Mouse (Mus musculus) myocyte (in vitro differentiated cells): ENCODE data around the gene Kifc3.

Experiments used
- E2F4 ChIP-seq: IDR thresholded peaks from one replicate; pipeline ENCODE4 v1.6.1; 2011; ENCODE audit warnings: mild to moderate bottlenecking, control low read depth, moderate library complexity; ENCODE audit not compliant: insufficient read depth
- MAX ChIP-seq: IDR thresholded peaks from one replicate; pipeline ENCODE4 v1.6.1; 2011; ENCODE audit warnings: low read depth, mild to moderate bottlenecking, control low read depth
- MYOD1 ChIP-seq, 3 experiments: IDR thresholded peaks; one replicate each; pipeline ENCODE4 v1.6.1; 2011; ENCODE audit warnings: control low read depth in 2 of 3, low read depth in 2 of 3, mild to moderate bottlenecking in 2 of 3, moderate library complexity in 1 of 3; ENCODE audit not compliant: insufficient read length in 2 of 3, control insufficient read depth in 1 of 3
- MYOG ChIP-seq, 3 experiments: IDR thresholded peaks; one replicate each; pipeline ENCODE4 v1.6.1; 2011; ENCODE audit warnings: control low read depth in 2 of 3, low read depth in 2 of 3, mild to moderate bottlenecking in 2 of 3; ENCODE audit not compliant: insufficient read length in 2 of 3, control insufficient read depth in 1 of 3, insufficient read depth in 1 of 3
- POLR2A ChIP-seq: IDR thresholded peaks from one replicate; pipeline ENCODE4 v1.6.1; 2011; ENCODE audit warnings: low read depth, mild to moderate bottlenecking, control low read depth, moderate library complexity; ENCODE audit not compliant: insufficient read length
- POLR2AphosphoS2 ChIP-seq: IDR thresholded peaks from one replicate; pipeline ENCODE4 v1.6.1; 2011; ENCODE audit warnings: low read depth, control low read depth; ENCODE audit not compliant: insufficient read length
- TCF12 ChIP-seq: IDR thresholded peaks from one replicate; pipeline ENCODE4 v1.6.1; 2011; ENCODE audit warnings: mild to moderate bottlenecking, control low read depth; ENCODE audit not compliant: poor library complexity, insufficient read depth, severe bottlenecking
- TCF3 ChIP-seq: IDR thresholded peaks from one replicate; pipeline ENCODE4 v1.6.1; 2011; ENCODE audit warnings: low read depth, control low read depth; ENCODE audit not compliant: insufficient read length
- USF1 ChIP-seq: IDR thresholded peaks from one replicate; pipeline ENCODE4 v1.6.1; 2011; ENCODE audit warnings: low read depth, mild to moderate bottlenecking, control low read depth, moderate library complexity

DNA sequence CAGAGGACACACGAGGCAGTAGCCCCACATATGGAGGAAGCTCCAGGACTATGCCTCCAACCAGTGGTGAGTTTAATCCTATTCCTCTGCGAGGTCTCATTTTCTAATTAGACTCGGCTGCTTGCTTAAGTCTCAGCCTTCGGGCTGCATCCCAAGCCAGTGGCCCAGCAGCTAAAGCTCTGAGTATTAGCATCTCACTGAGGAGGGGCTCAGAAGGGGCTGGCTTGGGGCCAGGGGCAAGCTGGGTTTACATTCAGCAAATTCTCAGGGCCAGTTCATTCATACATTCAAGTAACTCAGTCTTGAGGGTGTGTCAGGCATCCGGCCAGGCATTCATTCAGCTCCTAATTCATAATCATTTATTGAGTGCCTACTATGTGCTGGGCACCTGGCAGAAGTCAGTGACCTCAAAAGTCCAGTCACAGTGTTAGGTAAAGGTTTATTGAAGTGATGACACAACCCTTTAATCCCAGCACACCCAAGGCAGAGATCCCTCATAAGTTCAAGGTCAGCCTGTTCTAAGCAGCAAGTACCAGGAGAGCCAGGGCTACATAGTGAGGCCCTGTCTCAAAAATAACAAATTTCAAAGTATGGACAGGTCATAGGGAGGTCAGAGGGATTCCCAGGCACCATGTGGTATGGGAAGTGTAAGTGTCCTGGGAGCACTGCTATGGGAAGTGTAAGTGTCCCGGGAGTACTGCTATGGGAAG, 64.1 kb downstream of the Kifc3 start:
- no peak for TF ChIP-seq E2F4
- no peak for TF ChIP-seq MAX
- TF ChIP-seq MYOG (IDR thresholded peaks at IDR 0.05; ENCODE audit: control insufficient read depth in 1 of 3, insufficient read depth in 1 of 3, insufficient read length in 2 of 3, low read depth in 2 of 3) = no peak
- TF ChIP-seq POLR2A = no peak
- no peak for TF ChIP-seq TCF3
- no peak for TF ChIP-seq MYOD1 (IDR thresholded peaks at IDR 0.05; ENCODE audit: control insufficient read depth in 1 of 3, insufficient read length in 2 of 3, low read depth in 2 of 3)
- no peak for TF ChIP-seq POLR2AphosphoS2
- TF ChIP-seq TCF12 = no peak
- TF ChIP-seq USF1 = no peak
